Mouse (Mus musculus) neural tube, embryonic 13.5 days (tissue): Measurements from ENCODE around the gene Dnah10. TPM values are rescaled to one million over a fixed set of nuclear protein-coding genes. Genes with fewer than 3 reads are reported as not detected.
"Not testable (repeated sequence)": the region's sequence is repeated elsewhere in the genome, so short reads cannot be mapped to it uniquely, and the experiment has no call there.

Experiments
- ATAC-seq: fragments of 200-750 bp; cut with Nextera tagmentation; 2 replicates; pipeline ENCODE4 v1.8.0; 2017; ENCODE audit warnings: low read depth, mild to moderate bottlenecking, moderate TSS enrichment, moderate library complexity
- H3K27ac ChIP-seq: fragments of 300-500 bp; sonication (generic); replicated peaks from 2 replicates; pipeline ENCODE4 v1.5.1; 2015; ENCODE audit warnings: moderate library complexity, mild to moderate bottlenecking, inconsistent platforms
- H3K27me3 ChIP-seq: fragments of 300-500 bp; sonication (generic); 2 replicates; pipeline ENCODE4 v1.6.1; 2015; ENCODE audit warnings: mild to moderate bottlenecking, inconsistent platforms
- H3K36me3 ChIP-seq: fragments of 300-500 bp; sonication (generic); 2 replicates; pipeline ENCODE4 v1.6.1; 2015; ENCODE audit warnings: mild to moderate bottlenecking, inconsistent platforms
- H3K4me1 ChIP-seq: fragments of 300-500 bp; sonication (generic); replicated peaks from 2 replicates; pipeline ENCODE4 v1.6.1; 2015; ENCODE audit warnings: inconsistent platforms
- H3K4me2 ChIP-seq: fragments of 300-500 bp; sonication (generic); 2 replicates; pipeline ENCODE4 v1.6.1; 2015; ENCODE audit warnings: inconsistent platforms, mild to moderate bottlenecking, moderate library complexity
- H3K4me3 ChIP-seq: fragments of 300-500 bp; sonication (generic); 2 replicates; pipeline ENCODE4 v1.5.1; 2015; ENCODE audit warnings: mild to moderate bottlenecking, inconsistent platforms
- H3K9ac ChIP-seq: fragments of 300-500 bp; sonication (generic); 2 replicates; pipeline ENCODE4 v1.6.1; 2015; ENCODE audit warnings: moderate library complexity, mild to moderate bottlenecking, inconsistent platforms
- H3K9me3 ChIP-seq: fragments of 300-500 bp; sonication (generic); 2 replicates; pipeline ENCODE4 v1.6.1; 2016; ENCODE audit warnings: inconsistent platforms
- WGBS: fragments of 180-500 bp; shearing (Covaris S2); methylation state at CpG from one replicate; pipeline ENCODE4 v1.1.7; 2015; 5-methylcytosine and 5-hydroxymethylcytosine counted together
- polyA plus RNA-seq: library from polyadenylated mRNA; unstranded; fragments of >200 nt; fragmentation: Nextera tagmentation; extraction: Ambion mirVana; gene quantifications from 2 replicates; pipeline ENCODE4 v1.2.1, GENCODE M21; 2015

Dnah10 gene
- polyA plus RNA-seq, 1 experiment from 2014 or later, result 0.10 TPM

- no peak for ATAC-seq
- Histone ChIP-seq H3K27me3 (no peaks in the 10 kb centered on the region), H3K36me3 (no peaks in the 10 kb centered on the region), H3K27ac (no peak overlapping the region), H3K4me1 (no peaks in the 10 kb centered on the region), H3K4me3 (no peak overlapping the region), H3K4me2 (no peak overlapping the region), H3K9me3 (no peaks in the 10 kb centered on the region), H3K9ac (no peak overlapping the region)
- WGBS, result 77% methylated on average over 9 of the region's 9 CpGs
These were observed 26.8 kb downstream of the Dnah10 start for GRCm38 (mm10) chr5:124751656-124752055.

DNA sequence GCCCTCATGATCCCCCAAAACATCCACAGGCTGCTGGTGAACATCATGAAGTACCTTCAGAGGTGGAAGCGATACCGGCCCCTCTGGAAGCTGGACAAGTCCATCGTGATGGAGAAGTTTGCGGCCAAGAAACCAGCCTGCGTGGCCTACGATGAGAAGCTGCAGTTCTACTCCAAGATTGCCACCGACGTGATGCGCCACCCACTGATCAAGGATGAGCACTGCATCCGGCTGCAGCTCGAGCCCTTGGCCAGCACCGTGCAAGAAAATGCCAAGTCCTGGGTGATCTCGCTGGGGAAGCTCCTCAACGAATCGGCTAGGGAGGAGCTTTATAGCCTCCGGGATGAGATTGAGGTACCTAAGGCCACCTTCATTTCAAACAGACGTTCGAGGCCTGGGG lies 36.1 kb downstream of the Dnah10 start:
- no peaks in the 10 kb centered on the region; the same call in 1 of the 2 replicates for H3K9me3 ChIP-seq
- no peaks in the 10 kb centered on the region for H3K4me1 ChIP-seq
- H3K9ac ChIP-seq, result no peak overlapping the region
- H3K27me3 ChIP-seq, result no peaks in the 10 kb centered on the region
- no peak overlapping the region for H3K4me2 ChIP-seq
- WGBS, result 63% methylated on average over 18 of the region's 18 CpGs
- ATAC-seq, result no peak
- H3K27ac ChIP-seq, result no peak overlapping the region
- no peaks in the 10 kb centered on the region for H3K36me3 ChIP-seq
- no peak overlapping the region for H3K4me3 ChIP-seq

DNA sequence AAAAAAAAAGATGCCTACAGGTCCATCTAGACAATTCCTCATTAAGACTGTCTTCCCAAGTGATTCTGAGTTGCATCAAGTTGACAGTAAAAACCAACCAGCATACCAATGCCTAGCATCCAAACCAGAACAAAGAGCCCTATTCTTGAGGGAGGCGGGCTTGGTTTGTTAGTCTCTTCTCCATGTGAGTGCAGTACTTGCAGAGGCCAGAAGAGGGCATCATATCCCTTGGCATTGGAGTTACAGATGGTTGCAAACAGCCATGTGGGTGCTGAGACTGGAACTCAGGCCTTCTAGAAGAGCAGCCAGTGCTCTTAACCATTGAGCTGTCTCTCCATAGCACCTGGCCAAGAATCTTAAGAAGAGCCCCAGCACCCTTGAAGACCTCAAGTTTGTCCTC lies 36.9 kb downstream of the Dnah10 start:
- Histone ChIP-seq H3K27ac (no peak overlapping the region), H3K9me3 (no peaks in the 10 kb centered on the region; the same call in 1 of the 2 replicates), H3K36me3 (no peaks in the 10 kb centered on the region), H3K27me3 (no peaks in the 10 kb centered on the region), H3K9ac (no peak overlapping the region), H3K4me2 (no peak overlapping the region), H3K4me1 (no peaks in the 10 kb centered on the region), H3K4me3 (no peak overlapping the region)
- no peak for ATAC-seq
- WGBS, result 91% methylated on average over 1 of the region's 1 CpGs

DNA sequence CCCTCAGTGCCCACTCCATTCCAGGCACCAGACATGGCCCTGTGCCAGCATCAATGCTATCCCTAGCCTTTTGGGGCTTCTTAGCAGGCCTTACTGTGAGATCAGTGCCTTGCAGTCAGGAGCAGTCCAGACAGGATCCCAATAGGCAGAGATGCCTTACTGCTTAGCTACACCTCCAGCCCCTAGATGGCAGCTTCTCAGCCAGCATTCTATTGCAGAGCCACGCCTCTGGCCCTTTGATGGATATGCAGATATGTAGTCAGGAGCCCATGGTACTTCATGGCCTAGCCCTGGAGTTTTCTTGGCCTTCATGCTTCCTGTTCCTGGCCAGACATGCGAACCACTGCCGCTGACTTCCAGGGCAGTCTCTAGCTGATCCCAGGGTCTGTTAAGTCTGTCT lies 49.7 kb downstream of the Dnah10 start:
- Histone ChIP-seq H3K27ac (no peak overlapping the region), H3K9me3 (no peaks in the 10 kb centered on the region), H3K9ac (no peak overlapping the region), H3K4me1 (no peaks in the 10 kb centered on the region), H3K4me2 (no peak overlapping the region), H3K27me3 (no peaks in the 10 kb centered on the region), H3K4me3 (no peak overlapping the region), H3K36me3 (no peaks in the 10 kb centered on the region)
- WGBS, result 81% methylated on average over 3 of the region's 3 CpGs
- ATAC-seq, result no peak

GRCm38 (mm10) chr5:124776289-124776688 lies 51.4 kb downstream of the Dnah10 start:
- H3K9ac ChIP-seq, H3K9me3 ChIP-seq, ATAC-seq, H3K4me3 ChIP-seq, H3K27ac ChIP-seq, H3K36me3 ChIP-seq, H3K4me1 ChIP-seq, H3K27me3 ChIP-seq, H3K4me2 ChIP-seq: not testable (repeated sequence)
- WGBS, result 90% methylated on average over 4 of the region's 4 CpGs

- Histone ChIP-seq H3K4me2 (no peak overlapping the region), H3K4me1 (no peaks in the 10 kb centered on the region), H3K27ac (no peak overlapping the region), H3K36me3 (no peaks in the 10 kb centered on the region), H3K4me3 (no peak overlapping the region), H3K9ac (no peak overlapping the region), H3K27me3 (no peaks in the 10 kb centered on the region), H3K9me3 (no peaks in the 10 kb centered on the region)
- 63% methylated on average over 6 of the region's 6 CpGs for WGBS
- no peak for ATAC-seq
These were observed 52.4 kb downstream of the Dnah10 start for GRCm38 (mm10) chr5:124777178-124777709.

DNA sequence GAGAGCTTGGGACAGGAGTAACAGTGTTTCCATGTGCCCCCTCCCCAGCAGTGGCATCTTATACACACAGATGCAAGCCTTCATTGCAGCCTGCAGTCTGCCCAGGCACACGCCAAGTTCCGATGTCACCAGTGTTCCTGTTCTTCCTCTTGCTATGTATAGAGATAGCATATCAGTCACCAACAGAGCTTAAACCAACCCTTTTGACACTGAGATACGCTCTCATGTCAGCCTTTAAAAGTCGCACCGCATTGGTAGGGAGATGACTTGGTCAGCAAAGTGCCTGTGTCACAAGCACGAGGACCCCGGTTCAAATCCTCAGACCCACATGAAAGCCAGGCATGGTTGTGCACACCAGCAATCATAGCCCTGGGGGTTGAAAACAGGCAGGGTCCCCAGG lies 55.0 kb downstream of the Dnah10 start:
- Histone ChIP-seq H3K4me3 (no peak overlapping the region), H3K27ac (no peak overlapping the region), H3K9ac (no peak overlapping the region), H3K4me1 (no peaks in the 10 kb centered on the region), H3K4me2 (no peak overlapping the region), H3K27me3 (no peaks in the 10 kb centered on the region), H3K36me3 (no peaks in the 10 kb centered on the region), H3K9me3 (no peaks in the 10 kb centered on the region)
- ATAC-seq, result no peak
- WGBS, result 94% methylated on average over 7 of the region's 7 CpGs

DNA sequence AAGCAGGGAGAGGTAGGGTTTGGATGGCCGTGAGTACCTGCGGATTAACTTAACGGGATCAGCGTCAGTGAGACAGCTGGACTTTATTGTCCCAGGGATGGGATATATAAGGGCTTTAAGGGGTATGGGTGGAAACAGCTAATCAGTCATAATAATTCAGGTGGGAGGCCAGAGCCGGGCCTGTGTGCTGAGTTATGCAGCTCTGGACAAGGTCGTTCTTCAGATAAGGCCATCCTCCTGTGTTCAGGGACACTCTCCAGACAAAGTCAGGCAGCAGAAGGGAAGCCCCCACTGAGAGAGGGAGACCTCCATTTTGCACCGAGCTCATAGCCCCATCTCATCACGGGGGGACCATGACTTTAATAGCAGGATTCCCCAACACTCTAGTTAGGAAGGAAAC lies 56.8 kb downstream of the Dnah10 start:
- 0 out of 2 replicates have a peak, but pooled peaks cover 5% of the 10 kb centered on the region for H3K9me3 ChIP-seq
- no peaks in the 10 kb centered on the region for H3K36me3 ChIP-seq
- H3K4me2 ChIP-seq, result no peak overlapping the region
- no peak overlapping the region for H3K4me3 ChIP-seq
- H3K27ac ChIP-seq, result no peak overlapping the region
- H3K4me1 ChIP-seq, result no peaks in the 10 kb centered on the region
- ATAC-seq, result no peak
- 90% methylated on average over 8 of the region's 8 CpGs for WGBS
- no peak overlapping the region for H3K9ac ChIP-seq
- no peaks in the 10 kb centered on the region for H3K27me3 ChIP-seq

DNA sequence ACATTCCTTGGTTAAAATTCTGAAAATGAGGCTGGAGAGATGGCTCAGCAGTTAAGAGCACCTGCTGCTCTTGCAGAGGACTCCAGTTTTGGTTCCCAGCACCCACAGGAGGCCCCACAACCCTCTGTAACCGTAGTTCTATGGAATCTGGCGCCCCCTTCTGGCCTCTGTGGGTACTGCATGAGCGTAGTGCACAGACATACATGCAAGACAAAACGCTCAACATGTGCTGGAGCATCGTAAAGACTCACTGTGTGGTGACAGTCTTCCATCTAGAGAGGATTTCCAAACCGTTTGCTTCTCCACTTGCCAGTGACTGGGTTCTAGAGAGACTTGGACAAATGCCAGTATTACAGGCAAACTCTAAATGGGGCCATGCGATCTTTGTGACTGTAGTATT lies 60.8 kb downstream of the Dnah10 start:
- Histone ChIP-seq H3K9ac (no peak overlapping the region), H3K36me3 (no peaks in the 10 kb centered on the region), H3K4me3 (no peak overlapping the region), H3K4me2 (no peak overlapping the region), H3K27me3 (no peaks in the 10 kb centered on the region), H3K27ac (no peak overlapping the region), H3K4me1 (no peaks in the 10 kb centered on the region), H3K9me3 (0 out of 2 replicates have a peak, but pooled peaks cover 5% of the 10 kb centered on the region)
- ATAC-seq, result no peak
- WGBS, result 87% methylated on average over 7 of the region's 7 CpGs

DNA sequence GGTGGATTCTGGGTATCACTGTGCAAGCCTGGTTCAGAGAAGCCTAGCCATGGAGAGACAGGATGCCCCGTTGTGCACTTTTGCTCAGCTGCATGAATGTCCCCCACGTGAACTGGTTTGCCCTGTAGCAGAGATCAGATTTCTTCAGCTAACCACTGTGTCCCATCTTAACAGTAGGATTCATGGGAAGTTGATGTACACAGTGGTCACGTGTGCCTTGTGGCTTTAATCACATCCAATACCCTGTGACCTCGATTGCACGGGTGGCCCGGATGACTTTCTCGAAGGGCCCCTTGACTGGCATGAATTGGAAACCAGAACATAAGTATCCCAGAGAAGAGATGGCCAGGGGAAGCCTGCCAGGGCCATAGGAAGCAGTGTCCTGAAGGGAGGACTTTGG lies 67.2 kb downstream of the Dnah10 start:
- H3K36me3 ChIP-seq, result no peaks in the 10 kb centered on the region
- H3K27me3 ChIP-seq, result no peaks in the 10 kb centered on the region
- no peak for ATAC-seq
- no peak overlapping the region for H3K9ac ChIP-seq
- no peak overlapping the region for H3K27ac ChIP-seq
- H3K4me1 ChIP-seq, result no peaks in the 10 kb centered on the region
- WGBS, result 83% methylated on average over 7 of the region's 7 CpGs
- no peak overlapping the region for H3K4me3 ChIP-seq
- no peak overlapping the region for H3K4me2 ChIP-seq
- H3K9me3 ChIP-seq, result no peaks in the 10 kb centered on the region

GRCm38 (mm10) chr5:124809708-124810366 lies 85.0 kb downstream of the Dnah10 start:
- Histone ChIP-seq H3K27me3 (no peaks in the 10 kb centered on the region), H3K9me3 (no peaks in the 10 kb centered on the region), H3K9ac (no peak overlapping the region), H3K4me3 (no peak overlapping the region), H3K4me1 (no peaks in the 10 kb centered on the region), H3K27ac (no peak overlapping the region), H3K36me3 (no peaks in the 10 kb centered on the region), H3K4me2 (no peak overlapping the region)
- ATAC-seq, result no peak
- WGBS, result 85% methylated on average over 4 of the region's 4 CpGs

GRCm38 (mm10) chr5:124812466-124812865 lies 87.6 kb downstream of the Dnah10 start:
- no peak overlapping the region for H3K9ac ChIP-seq
- H3K9me3 ChIP-seq, result no peaks in the 10 kb centered on the region
- no peaks in the 10 kb centered on the region for H3K36me3 ChIP-seq
- 82% methylated on average over 12 of the region's 12 CpGs for WGBS
- no peaks in the 10 kb centered on the region for H3K27me3 ChIP-seq
- H3K4me3 ChIP-seq, result no peak overlapping the region
- H3K4me2 ChIP-seq, result no peak overlapping the region
- ATAC-seq, result no peak
- no peaks in the 10 kb centered on the region for H3K4me1 ChIP-seq
- no peak overlapping the region for H3K27ac ChIP-seq

DNA sequence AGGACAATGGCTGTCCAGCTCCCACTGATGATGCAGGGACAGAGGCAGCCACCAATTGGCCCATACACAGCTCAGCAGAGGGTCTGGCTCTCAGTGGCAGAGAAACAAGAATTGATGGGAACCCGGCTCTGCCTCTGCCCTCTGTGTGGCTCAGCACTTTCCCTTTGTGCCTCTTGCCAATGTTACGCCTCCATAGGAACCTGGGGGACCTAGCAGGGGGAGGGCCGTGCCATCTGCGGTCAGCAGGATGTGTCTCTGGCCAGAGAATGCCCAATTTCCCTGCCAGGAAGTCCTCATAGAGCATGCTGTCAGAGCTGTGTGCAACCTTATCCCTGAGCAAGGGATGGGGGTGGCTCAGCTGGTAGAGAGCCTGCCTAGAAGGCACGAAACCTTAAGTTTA lies 89.9 kb downstream of the Dnah10 start:
- no peak overlapping the region for H3K27ac ChIP-seq

More for the DNA sequence above, 89.9 kb downstream of the Dnah10 start:
- Histone ChIP-seq H3K4me2 (no peak overlapping the region), H3K36me3 (no peaks in the 10 kb centered on the region), H3K9me3 (0 out of 2 replicates have a peak, but pooled peaks cover 7% of the 10 kb centered on the region), H3K9ac (no peak overlapping the region), H3K4me3 (no peak overlapping the region), H3K27me3 (no peaks in the 10 kb centered on the region), H3K4me1 (no peaks in the 10 kb centered on the region)
- 66% methylated on average over 5 of the region's 5 CpGs for WGBS
- no peak for ATAC-seq
